Comparison of ENCODE assay signal across 31 mouse cellular contexts in genomic region chr6:81447701-81448100, GRCm38 (mm10).
DNase-seq lines count a peak whose midpoint lies in the region; ATAC-seq and TF ChIP-seq lines count a peak whose summit lies in the region.
"Had no signal": no experiment of that assay in that cellular context is flagged by ENCODE, and none has a peak within 500 bp of the region (broad histone marks: within the 10 kb centered on the region; RNA-seq: fewer than 3 reads in every experiment).

No protein-coding gene starts in this region.

- no peak overlapping the region for H3K4me3 ChIP-seq in layer of hippocampus, adult 2 months
- H3K4me3 ChIP-seq: embryonic facial prominence, embryonic 12.5 days; gastrocnemius, adult 2 months; heart, adult 2 months; heart, embryonic 12.5 days; hindbrain, embryonic 10.5 days; hindbrain, embryonic 15.5 days; kidney, embryonic 15.5 days; limb, embryonic 10.5 days; limb, embryonic 15.5 days; midbrain, embryonic 10.5 days; midbrain, embryonic 15.5 days; neural tube, embryonic 15.5 days had no signal

- peak; percentile 18 for DNase-seq in layer of hippocampus, adult 11-12 months (ENCODE audit: low spot score)
- no peak for DNase-seq in layer of hippocampus, adult 2 months (ENCODE audit: low spot score in 2 of 2)
- DNase-seq in spleen, postnatal 36 days (ENCODE audit: low spot score in 2 of 2) = peak; percentile 4 to 22
- no peak for DNase-seq in spleen, postnatal 14 days (ENCODE audit: low spot score in 2 of 2)
- DNase-seq in cerebellum, postnatal 25 days = no peak
- DNase-seq: adrenal gland, postnatal 25 days; cerebellum, adult 8-10 months; cerebellum, postnatal 36 days; embryo, embryonic 11 days; gastrocnemius, adult 2 months; gastrocnemius, postnatal 36 days; heart, adult 2 months; kidney, adult 18-20 months; kidney, postnatal 25 days; right cerebral cortex, postnatal 25 days had no signal

- peak; percentile 93 for ATAC-seq in megakaryocyte progenitor cell, adult 5-6 weeks (replicated peaks; ENCODE audit: poor library complexity)
- ATAC-seq in activated CD4-positive, CD25-positive, alpha-beta regulatory T cell, adult 4 months = no peak
- ATAC-seq: forebrain, embryonic 14.5 days; inflammation-experienced regulatory T-cells, adult 6 months; midbrain, embryonic 15.5 days; Patski had no signal

- H3K27ac ChIP-seq in layer of hippocampus, adult 2 months = no peak overlapping the region
- H3K27ac ChIP-seq: embryonic facial prominence, embryonic 12.5 days; gastrocnemius, adult 2 months; heart, adult 2 months; hindbrain, embryonic 10.5 days; hindbrain, embryonic 15.5 days; kidney, embryonic 15.5 days; limb, embryonic 10.5 days; limb, embryonic 15.5 days; macrophage; midbrain, embryonic 10.5 days; midbrain, embryonic 15.5 days; neural tube, embryonic 15.5 days had no signal

- TF ChIP-seq CTCF in layer of hippocampus, adult 2 months (conservative IDR thresholded peaks at IDR 0.05) = no peak

Comparison
In these comparisons a context has a peak if more than half of its experiments do, and no peak if none do; other contexts are left out.
1. DNase-seq: peak in layer of hippocampus, adult 11-12 months (single experiment) and spleen, postnatal 36 days (2 of 2); none in layer of hippocampus, adult 2 months (0 of 2), spleen, postnatal 14 days (0 of 2) and cerebellum, postnatal 25 days (0 of 2).